Mouse (Mus musculus): ENCODE measurements around the gene Qdpr.

The Qdpr gene

GRCm38 (mm10) chr5:45384034-45384812, 65.8 kb downstream of the Qdpr start:
- no peaks in the 10 kb centered on the region for H3K27me3 ChIP-seq (ENCODE audit: insufficient read depth, low read length)
- H3K9me3 ChIP-seq (ENCODE audit: low read length): no peaks in the 10 kb centered on the region
- no peak overlapping the region for H3K4me3 ChIP-seq (replicated peaks; ENCODE audit: low read length)
- H3K4me1 ChIP-seq (replicated peaks; ENCODE audit: low read depth, low read length): no peaks in the 10 kb centered on the region
- TF ChIP-seq POU5F1 (IDR thresholded peaks at IDR 0.05; ENCODE audit: borderline replicate concordance, low read length) (no peak), CTCF (conservative IDR thresholded peaks at IDR 0.05; ENCODE audit: low read length) (no peak), NANOG (IDR thresholded peaks at IDR 0.05; ENCODE audit: borderline replicate concordance, low read length) (no peak)
- no peaks in the 10 kb centered on the region for H3K36me3 ChIP-seq (ENCODE audit: insufficient read depth, low read length)

Measured in E14TG2a.4 (cell line).